Mouse (Mus musculus): ENCODE data around the gene Gart.

Gene Gart

GRCm38 (mm10) chr16:91620185-91620584 is 26.6 kb downstream of the Gart start:
- in situ Hi-C loops (cut with MboI; ENCODE audit: low pct_unique_long_range_greater_than_20kb in 1 of 2, low sequenced_read_pairs in 2 of 2, unreplicated experiment in 1 of 2) = no loop called here

- in situ Hi-C loops (cut with MboI; ENCODE audit: low pct_unique_long_range_greater_than_20kb in 1 of 2, low sequenced_read_pairs in 2 of 2, unreplicated experiment in 1 of 2) = no loop called here
Observed at GRCm38 (mm10) chr16:91618511-91619501, 27.9 kb downstream of the Gart start, which contains the start of gene Dnajc28. Dnajc28 (minus strand) TSS chr16:91619026.

- in situ Hi-C loops (cut with MboI; ENCODE audit: low pct_unique_long_range_greater_than_20kb in 1 of 2, low sequenced_read_pairs in 2 of 2, unreplicated experiment in 1 of 2) = no loop called here
Observed at GRCm38 (mm10) chr16:91614552-91614951, 32.2 kb downstream of the Gart start.

DNA sequence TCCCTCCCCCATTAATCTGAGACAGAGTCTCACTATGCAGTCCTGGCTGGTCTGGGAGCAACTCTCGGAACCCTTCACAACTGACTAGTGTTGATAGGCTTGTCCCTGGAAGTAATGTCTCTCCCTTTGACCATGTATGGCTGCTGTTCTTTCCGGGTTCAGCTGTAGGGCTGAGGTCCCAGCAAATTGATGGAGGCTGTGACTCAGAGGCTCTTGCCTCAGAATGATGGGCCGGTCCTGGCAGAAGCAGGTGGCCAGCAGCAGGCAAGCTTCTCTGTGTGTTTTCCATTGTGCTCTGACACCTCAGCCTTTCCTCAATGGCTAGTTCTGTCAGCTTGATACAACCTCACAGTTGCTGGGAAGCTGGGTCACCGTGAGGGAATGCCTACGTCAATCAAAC is 34.2 kb downstream of the Gart start:
- in situ Hi-C loops (cut with MboI; ENCODE audit: low pct_unique_long_range_greater_than_20kb in 1 of 2, low sequenced_read_pairs in 2 of 2, unreplicated experiment in 1 of 2) = no loop called here

GRCm38 (mm10) chr16:91611248-91611647 is 35.5 kb downstream of the Gart start:
- in situ Hi-C loops (cut with MboI; ENCODE audit: low pct_unique_long_range_greater_than_20kb in 1 of 2, low sequenced_read_pairs in 2 of 2, unreplicated experiment in 1 of 2) = no loop called here

DNA sequence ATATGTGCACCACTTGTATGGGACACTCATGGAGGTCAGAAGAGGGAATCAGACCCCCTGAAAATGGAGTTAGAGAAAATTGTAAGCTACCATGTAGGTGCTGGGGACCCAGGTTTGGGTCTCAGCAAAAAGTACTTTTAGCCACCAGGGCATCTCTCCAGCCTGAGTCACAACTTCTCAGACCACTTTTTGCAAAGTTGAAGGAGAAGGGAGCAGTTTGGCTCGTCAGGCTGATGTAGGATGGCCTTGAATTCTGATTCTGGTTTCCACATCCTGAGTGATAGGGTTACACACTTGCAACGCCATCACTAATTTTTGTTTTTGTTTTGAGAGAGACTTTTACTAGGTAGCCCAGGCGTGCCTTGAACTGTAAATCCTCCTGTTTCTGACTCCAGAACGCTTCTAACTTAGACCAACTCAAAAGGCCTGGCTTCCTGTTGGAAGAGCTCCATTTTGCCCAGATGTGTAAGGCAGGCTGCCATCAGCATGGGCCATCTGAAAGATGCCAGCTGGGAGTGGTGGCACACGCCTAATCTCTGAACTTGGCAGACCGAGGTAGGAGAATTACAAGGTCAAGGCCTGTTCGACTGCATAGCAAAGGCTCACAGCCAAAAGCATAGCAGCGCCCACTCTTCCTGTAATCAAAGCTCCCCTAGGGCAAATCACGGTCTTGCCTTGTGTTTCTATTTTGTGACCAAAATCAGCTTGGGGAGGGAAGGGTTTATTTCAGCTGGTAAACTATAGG is 37.1 kb downstream of the Gart start:
- in situ Hi-C loops (cut with MboI; ENCODE audit: low pct_unique_long_range_greater_than_20kb in 1 of 2, low sequenced_read_pairs in 2 of 2, unreplicated experiment in 1 of 2) = no loop called here

- in situ Hi-C loops (cut with MboI; ENCODE audit: low pct_unique_long_range_greater_than_20kb in 1 of 2, low sequenced_read_pairs in 2 of 2, unreplicated experiment in 1 of 2) = no loop called here
Observed at GRCm38 (mm10) chr16:91606958-91607357, 39.8 kb downstream of the Gart start.

DNA sequence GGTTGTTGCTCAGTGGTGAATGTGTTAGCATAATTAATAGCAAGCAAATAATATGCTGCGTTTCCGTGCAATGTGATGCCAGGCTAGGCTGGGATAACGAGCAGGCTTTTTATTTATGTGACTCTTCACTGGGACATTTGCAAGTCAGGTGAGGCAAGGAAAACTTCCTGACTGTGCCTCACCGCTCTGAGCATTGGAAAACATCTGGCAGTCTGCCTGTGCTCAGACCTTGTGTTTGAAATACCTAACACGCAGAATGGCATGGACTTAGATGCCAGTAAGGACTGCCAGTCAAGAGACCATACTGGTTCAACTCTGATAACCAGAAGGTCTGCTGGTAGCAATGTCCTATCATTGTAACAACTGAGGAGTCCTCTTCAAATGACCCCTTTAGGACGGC is 41.6 kb downstream of the Gart start:
- in situ Hi-C loops (cut with MboI; ENCODE audit: low pct_unique_long_range_greater_than_20kb in 1 of 2, low sequenced_read_pairs in 2 of 2, unreplicated experiment in 1 of 2) = no loop called here

DNA sequence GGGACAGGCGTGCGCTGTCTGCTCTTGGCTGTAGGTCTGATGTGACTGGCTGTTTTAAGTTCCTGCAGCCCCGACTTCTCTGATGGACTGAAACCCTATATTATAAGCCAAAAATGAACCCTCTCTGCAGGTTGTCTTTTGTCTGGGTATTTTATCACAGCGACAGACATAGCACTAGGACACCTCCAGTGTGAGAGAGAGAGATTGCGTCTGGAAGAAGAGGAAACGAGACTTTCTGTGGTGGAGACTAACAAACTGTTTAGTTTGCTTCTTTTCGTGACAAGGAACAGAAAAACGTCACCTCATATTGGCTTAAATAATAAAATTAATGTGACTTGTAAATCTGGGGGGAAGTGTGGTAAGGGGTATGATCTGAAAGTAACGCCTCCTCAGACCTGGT is 45.1 kb downstream of the Gart start:
- in situ Hi-C loops (cut with MboI; ENCODE audit: low pct_unique_long_range_greater_than_20kb in 1 of 2, low sequenced_read_pairs in 2 of 2, unreplicated experiment in 1 of 2) = no loop called here

DNA sequence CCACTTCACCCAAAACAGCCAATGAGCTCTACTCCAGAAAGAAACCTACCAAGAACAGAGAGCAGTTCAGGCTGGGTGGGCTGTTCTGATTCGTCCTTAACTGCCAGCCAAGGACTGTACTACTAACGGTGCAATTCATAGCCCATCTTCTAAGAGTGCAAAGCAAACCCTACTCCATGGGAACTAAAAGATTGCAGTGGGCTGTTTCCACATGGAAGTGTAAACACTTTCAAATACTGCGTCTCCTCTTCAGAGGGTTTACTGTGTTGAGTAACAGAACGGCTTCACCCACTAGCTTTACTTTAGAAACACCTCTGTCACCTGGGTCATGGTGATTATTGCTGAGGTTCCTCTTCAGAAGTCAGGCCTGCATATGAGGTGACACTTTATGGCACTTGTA is 45.7 kb downstream of the Gart start:
- in situ Hi-C loops (cut with MboI; ENCODE audit: low pct_unique_long_range_greater_than_20kb in 1 of 2, low sequenced_read_pairs in 2 of 2, unreplicated experiment in 1 of 2) = no loop called here

GRCm38 (mm10) chr16:91599242-91599641 is 47.5 kb downstream of the Gart start:
- in situ Hi-C loops (cut with MboI; ENCODE audit: low pct_unique_long_range_greater_than_20kb in 1 of 2, low sequenced_read_pairs in 2 of 2, unreplicated experiment in 1 of 2) = no loop called here

DNA sequence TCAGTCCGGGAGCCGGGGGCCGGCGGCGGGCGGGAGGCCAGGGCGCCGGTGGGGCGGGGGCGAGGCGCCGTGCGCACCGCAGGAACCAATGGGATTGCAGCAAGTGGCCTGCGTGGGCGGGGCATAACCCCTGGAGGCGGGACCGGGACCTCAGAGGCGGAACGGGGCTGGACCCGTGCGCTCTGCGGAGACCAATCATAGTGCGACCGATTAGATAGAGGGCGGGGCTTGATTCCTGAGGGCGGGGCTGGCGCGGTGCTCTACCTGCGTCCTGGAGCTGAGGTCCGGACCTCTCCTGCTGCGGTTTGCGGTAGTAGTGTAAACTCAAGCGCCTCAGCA is 49.1 kb downstream of the Gart start, which contains the start of gene Tmem50b:
Tmem50b (minus strand) TSS at position 129 of the 339 bp plus-strand sequence.
- in situ Hi-C loops (cut with MboI; ENCODE audit: low pct_unique_long_range_greater_than_20kb in 1 of 2, low sequenced_read_pairs in 2 of 2, unreplicated experiment in 1 of 2) = no loop called here

- in situ Hi-C loops (cut with MboI; ENCODE audit: low pct_unique_long_range_greater_than_20kb in 1 of 2, low sequenced_read_pairs in 2 of 2, unreplicated experiment in 1 of 2) = no loop called here
Observed at GRCm38 (mm10) chr16:91596779-91597671, 49.7 kb downstream of the Gart start.

- in situ Hi-C loops (cut with MboI; ENCODE audit: low pct_unique_long_range_greater_than_20kb in 1 of 2, low sequenced_read_pairs in 2 of 2, unreplicated experiment in 1 of 2) = no loop called here
Observed at GRCm38 (mm10) chr16:91596397-91596778, 50.4 kb downstream of the Gart start.

- in situ Hi-C loops (cut with MboI; ENCODE audit: low pct_unique_long_range_greater_than_20kb in 1 of 2, low sequenced_read_pairs in 2 of 2, unreplicated experiment in 1 of 2) = no loop called here
Observed at GRCm38 (mm10) chr16:91595076-91595475, 51.7 kb downstream of the Gart start.

DNA sequence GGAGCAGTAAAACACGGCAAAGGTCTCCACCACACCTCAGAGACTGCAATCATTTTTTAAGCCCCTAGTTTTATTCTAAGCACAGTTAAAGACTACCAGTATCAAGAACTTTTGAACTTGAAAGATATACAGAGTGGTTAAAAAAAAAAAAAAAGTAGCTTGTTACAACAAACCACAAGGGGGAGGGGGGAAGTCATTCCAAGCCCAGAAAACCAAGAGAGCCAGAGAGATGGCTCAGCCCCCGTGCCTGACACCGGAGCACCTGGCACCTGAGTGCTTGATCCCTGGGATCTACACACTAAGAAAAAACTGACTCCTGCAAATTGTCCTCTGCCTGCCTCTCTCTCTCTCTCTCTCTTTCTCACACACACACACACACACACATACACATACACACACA is 53.5 kb downstream of the Gart start:
- in situ Hi-C loops (cut with MboI; ENCODE audit: low pct_unique_long_range_greater_than_20kb in 1 of 2, low sequenced_read_pairs in 2 of 2, unreplicated experiment in 1 of 2) = no loop called here

DNA sequence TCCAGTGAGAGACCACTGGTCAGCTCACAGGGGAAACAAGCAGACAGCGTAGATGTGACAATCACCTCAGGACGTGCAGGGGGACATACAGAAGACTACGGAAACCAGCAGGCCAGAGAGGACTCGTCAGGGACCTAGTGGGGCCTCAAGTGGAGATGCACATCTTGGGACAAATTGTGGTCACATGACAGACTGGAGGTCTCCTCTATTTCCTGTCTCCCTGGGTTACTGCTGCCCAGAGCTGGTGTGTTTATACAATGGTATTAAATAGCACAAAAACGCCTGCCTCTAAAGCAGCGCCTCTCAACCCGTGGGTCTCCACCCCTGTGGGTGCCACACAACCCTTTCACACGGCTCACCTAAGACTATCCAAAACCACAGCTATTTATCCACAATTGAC is 54.6 kb downstream of the Gart start:
- in situ Hi-C loops (cut with MboI; ENCODE audit: low pct_unique_long_range_greater_than_20kb in 1 of 2, low sequenced_read_pairs in 2 of 2, unreplicated experiment in 1 of 2) = no loop called here

GRCm38 (mm10) chr16:91588703-91589102 is 58.0 kb downstream of the Gart start:
- in situ Hi-C loops (cut with MboI; ENCODE audit: low pct_unique_long_range_greater_than_20kb in 1 of 2, low sequenced_read_pairs in 2 of 2, unreplicated experiment in 1 of 2) = loop anchor here (5.0 to 10.0 kb wide), 2 partner anchors 74 to 76 kb away; no protein-coding TSS in a partner anchor

Data from mouse embryonic stem cell (cell line).